In the genomic region with DNA sequence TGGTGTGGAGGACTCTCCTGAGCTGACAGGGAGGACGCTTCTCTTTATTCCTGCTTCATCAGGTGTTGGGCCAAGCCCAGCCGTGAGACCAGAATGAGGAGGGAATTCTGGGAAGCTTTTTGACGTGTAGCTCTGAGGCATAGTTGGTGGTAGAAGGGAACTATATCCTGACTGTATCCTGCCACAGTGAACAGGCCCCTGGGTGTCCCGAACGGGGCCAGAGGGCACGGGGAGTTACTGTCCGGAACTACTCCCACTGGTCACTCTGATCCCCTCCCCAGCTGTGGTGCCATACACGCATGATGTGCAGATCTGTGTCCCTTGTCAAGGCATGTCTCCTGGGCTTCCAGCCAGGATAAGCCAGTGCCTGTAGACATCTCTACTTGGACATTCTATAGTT, we compare ENCODE assay signal across 18 mouse cellular contexts. TPM values are rescaled to one million over a fixed set of nuclear protein-coding genes. Genes with fewer than 3 reads are reported as not detected.
DNase-seq lines count a peak whose midpoint lies in the region.
"Had no signal": no experiment of that assay in that cellular context is flagged by ENCODE, and none has a peak within 500 bp of the region (broad histone marks: within the 10 kb centered on the region; RNA-seq: fewer than 3 reads in every experiment).

No protein-coding gene starts in this region.

- peak overlapping the region; percentile 4; the same call in 1 of the 2 replicates for H3K27ac ChIP-seq in brown adipose tissue, adult 24 weeks (replicated peaks; ENCODE audit: low read depth, low read length)
- H3K27ac ChIP-seq: embryonic facial prominence, embryonic 13.5 days; forebrain, embryonic 13.5 days; heart, adult 2 months; hindbrain, embryonic 14.5 days had no signal

- intact Hi-C loops in heart, postnatal 36 days (cut with DNase I) = loop anchor here (10.0 kb wide), 1 partner anchor 410 kb away; a partner anchor contains a TSS

- no peak overlapping the region for H3K4me3 ChIP-seq in brown adipose tissue, adult 24 weeks (ENCODE audit: insufficient read depth, low read depth, low read length)
- H3K4me3 ChIP-seq: embryonic facial prominence, embryonic 13.5 days; forebrain, embryonic 13.5 days; heart, adult 2 months had no signal

- peak; percentile 1 for DNase-seq in adrenal gland, adult 8-10 months
- no peak for DNase-seq in adrenal gland, postnatal 36 days
- peak; percentile 92 for DNase-seq in heart, adult 11 months
- no peak for DNase-seq in heart, adult 18-20 months
- peak; percentile 5 for DNase-seq in heart, postnatal 4 days
- no peak for DNase-seq in heart, postnatal 36 days
- no peak for DNase-seq in right cerebral cortex, adult 18-20 months
- DNase-seq: cerebellum, adult 11-12 months; cerebellum, postnatal 25 days; forebrain, postnatal 0 days; gastrocnemius, postnatal 36 days had no signal

- peaks cover 11% of the 10 kb centered on the region; the same call in 1 of the 2 replicates for H3K4me1 ChIP-seq in brown adipose tissue, adult 24 weeks (ENCODE audit: control insufficient read depth, insufficient read depth, insufficient read length, low read length)

RNA-seq across cellular contexts. Expression of a gene that starts 15.4 kb away (rescaled TPM):
- 10 to 100 TPM; 29.1 to 52.2 (median 44.5) TPM for total RNA-seq in adrenal gland, adult 8-10 months (2022)
- total RNA-seq in adrenal gland, postnatal 36 days (2021) = 10 to 100 TPM; 29.2 to 41.5 TPM
- total RNA-seq in heart, adult 18-20 months (2021) = 10 to 100 TPM; 55.4 to 77.7 TPM
- total RNA-seq in heart, postnatal 4 days (2021) = 10 to 100 TPM; 24.6 to 28.1 TPM
- 10 to 100 TPM; 44.0 to 66.1 TPM for total RNA-seq in heart, postnatal 36 days (2021)
- polyA plus RNA-seq in brown adipose tissue, adult 24 weeks (2012; ENCODE audit: insufficient read depth, insufficient read length, missing spikeins) = 3.6 and 5.6 TPM in 2 replicates
- total RNA-seq: hematopoietic stem cell, adult 5-6 weeks had no signal

RNA-seq across cellular contexts. Expression of a gene that starts 46.5 kb away (rescaled TPM):
- total RNA-seq in adrenal gland, adult 8-10 months (2022) = 10 to 100 TPM in 2 of 4 experiments, 1 to 10 TPM in 2; 6.7 to 16.2 (median 12.1) TPM
- 10 to 100 TPM in 1 of 2 experiments, 1 to 10 TPM in 1; 6.5 to 29.5 TPM for total RNA-seq in adrenal gland, postnatal 36 days (2021)
- 10 to 100 TPM; 30.2 to 31.9 TPM for total RNA-seq in heart, adult 18-20 months (2021)
- 10 to 100 TPM; 25.4 to 26.8 TPM for total RNA-seq in heart, postnatal 4 days (2021)
- 10 to 100 TPM; 29.4 to 37.1 TPM for total RNA-seq in heart, postnatal 36 days (2021)
- 2.9 and 3.5 TPM in 2 replicates for polyA plus RNA-seq in brown adipose tissue, adult 24 weeks (2012; ENCODE audit: insufficient read depth, insufficient read length, missing spikeins)
- total RNA-seq: hematopoietic stem cell, adult 5-6 weeks; MEL had no signal

Comparison
In these comparisons a context has a peak if more than half of its experiments do, and no peak if none do; other contexts are left out.
1. DNase-seq: peak in adrenal gland, adult 8-10 months (single experiment), heart, adult 11 months (single experiment) and heart, postnatal 4 days (single experiment); none in adrenal gland, postnatal 36 days (0 of 2), heart, adult 18-20 months (0 of 2), heart, postnatal 36 days (0 of 2) and right cerebral cortex, adult 18-20 months (single experiment).